In genomic region chr4:54161337-54161993, GRCm38 (mm10) we compare ENCODE assay signal across 22 mouse cellular contexts.
DNase-seq lines count a peak whose midpoint lies in the region; ATAC-seq and TF ChIP-seq lines count a peak whose summit lies in the region.
"Had no signal": no experiment of that assay in that cellular context is flagged by ENCODE, and none has a peak within 500 bp of the region (broad histone marks: within the 10 kb centered on the region; RNA-seq: fewer than 3 reads in every experiment).

No protein-coding gene starts in this region.

- DNase-seq in forebrain, embryonic 10.5 days (ENCODE audit: extremely low spot score, low spot score) = no peak
- peak; percentile 10 to 19 for DNase-seq in layer of hippocampus, adult 2 months (ENCODE audit: low spot score in 2 of 2)
- DNase-seq in layer of hippocampus, postnatal 25 days (ENCODE audit: extremely low spot score in 1 of 2, low spot score in 1 of 2) = no peak
- DNase-seq in right cerebral cortex, adult 2 months (ENCODE audit: low spot score in 2 of 2) = peak; percentile 3 to 4
- DNase-seq in right cerebral cortex, postnatal 36 days (ENCODE audit: low spot score in 2 of 2) = no peak
- DNase-seq in midbrain, postnatal 0 days (ENCODE audit: low spot score) = no peak
- no peak for DNase-seq in liver, postnatal 0 days
- DNase-seq: adrenal gland, adult 8-10 months; cerebellum, adult 9-11 months; gastrocnemius, postnatal 36 days; heart, postnatal 4 days; kidney, adult 2 months; kidney, postnatal 10 days; spleen, adult 18-20 months; thymus, adult 18-20 months; thymus, postnatal 4 days had no signal

- no peaks in the 10 kb centered on the region for H3K9me3 ChIP-seq in forebrain, embryonic 15.5 days
- no peaks in the 10 kb centered on the region for H3K9me3 ChIP-seq in forebrain, embryonic 10.5 days
- H3K9me3 ChIP-seq in midbrain, postnatal 0 days (ENCODE audit: low read length) = no peaks in the 10 kb centered on the region
- no peaks in the 10 kb centered on the region for H3K9me3 ChIP-seq in liver, postnatal 0 days (ENCODE audit: low read length)
- H3K9me3 ChIP-seq: heart, embryonic 15.5 days had no signal

- no peaks in the 10 kb centered on the region for H3K36me3 ChIP-seq in forebrain, embryonic 15.5 days
- no peaks in the 10 kb centered on the region for H3K36me3 ChIP-seq in forebrain, embryonic 10.5 days (replicated peaks)
- H3K36me3 ChIP-seq in midbrain, postnatal 0 days (ENCODE audit: insufficient read depth, low read length) = no peaks in the 10 kb centered on the region
- H3K36me3 ChIP-seq in liver, postnatal 0 days (replicated peaks; ENCODE audit: insufficient read depth, low read length) = no peaks in the 10 kb centered on the region
- H3K36me3 ChIP-seq: heart, embryonic 15.5 days had no signal

- H3K9ac ChIP-seq in forebrain, embryonic 15.5 days (replicated peaks) = no peak overlapping the region
- H3K9ac ChIP-seq in midbrain, postnatal 0 days (replicated peaks; ENCODE audit: low read length, poor library complexity, severe bottlenecking) = no peak overlapping the region
- no peak overlapping the region for H3K9ac ChIP-seq in liver, postnatal 0 days (replicated peaks)
- H3K9ac ChIP-seq: heart, embryonic 15.5 days; liver, embryonic 14.5 days had no signal

- TF ChIP-seq EP300 in liver, postnatal 0 days (IDR thresholded peaks at IDR 0.05; ENCODE audit: low read depth) = no peak

- H3K27ac ChIP-seq in forebrain, embryonic 15.5 days (replicated peaks) = peak overlapping the region; percentile 54
- no peak overlapping the region for H3K27ac ChIP-seq in forebrain, embryonic 10.5 days
- H3K27ac ChIP-seq in layer of hippocampus, adult 2 months = no peak overlapping the region
- 0 out of 2 replicates have a peak overlapping the region, but pooled peaks have one; percentile 12 for H3K27ac ChIP-seq in midbrain, postnatal 0 days (ENCODE audit: low read depth, low read length)
- no peak overlapping the region for H3K27ac ChIP-seq in liver, postnatal 0 days (ENCODE audit: low read depth)
- H3K27ac ChIP-seq: heart, embryonic 15.5 days; liver, embryonic 14.5 days; macrophage had no signal

- H3K4me2 ChIP-seq in forebrain, embryonic 15.5 days (replicated peaks) = no peak overlapping the region
- H3K4me2 ChIP-seq in midbrain, postnatal 0 days (ENCODE audit: low read depth, low read length, poor library complexity, severe bottlenecking) = no peak overlapping the region
- no peak overlapping the region for H3K4me2 ChIP-seq in liver, postnatal 0 days (ENCODE audit: low read depth, low read length)
- H3K4me2 ChIP-seq: heart, embryonic 15.5 days had no signal

- peak; percentile 60; the same call in 1 of the 2 replicates for ATAC-seq in forebrain, embryonic 15.5 days (replicated peaks)
- ATAC-seq in midbrain, postnatal 0 days (ENCODE audit: low FRiP score) = peak; percentile 81; the same call in 1 of the 2 replicates
- ATAC-seq in liver, postnatal 0 days = no peak
- ATAC-seq: CD4-positive, CD25-positive, alpha-beta regulatory T cell, adult 4 months; Patski had no signal

- H3K4me1 ChIP-seq in forebrain, embryonic 15.5 days = peaks cover 9% of the 10 kb centered on the region; the same call in 1 of the 2 replicates
- peaks cover 6% of the 10 kb centered on the region for H3K4me1 ChIP-seq in forebrain, embryonic 10.5 days
- no peaks in the 10 kb centered on the region for H3K4me1 ChIP-seq in midbrain, postnatal 0 days (ENCODE audit: insufficient read depth, low read length)
- no peaks in the 10 kb centered on the region for H3K4me1 ChIP-seq in liver, postnatal 0 days (ENCODE audit: insufficient read depth)
- H3K4me1 ChIP-seq: heart, embryonic 15.5 days had no signal

- TF ChIP-seq CTCF in layer of hippocampus, adult 2 months (conservative IDR thresholded peaks at IDR 0.05) = 0 out of 2 replicates have a peak, but pooled peaks have one; percentile 24
- peak; percentile 42; the same call in 1 of the 2 replicates for TF ChIP-seq CTCF in midbrain, postnatal 0 days (IDR thresholded peaks at IDR 0.05)
- no peak for TF ChIP-seq CTCF in liver, postnatal 0 days (IDR thresholded peaks at IDR 0.05; ENCODE audit: low read depth)

- no peaks in the 10 kb centered on the region for H3K27me3 ChIP-seq in forebrain, embryonic 15.5 days
- no peaks in the 10 kb centered on the region for H3K27me3 ChIP-seq in forebrain, embryonic 10.5 days (ENCODE audit: poor library complexity, severe bottlenecking)
- H3K27me3 ChIP-seq in midbrain, postnatal 0 days (ENCODE audit: insufficient read depth, low read length) = no peaks in the 10 kb centered on the region
- H3K27me3 ChIP-seq in liver, postnatal 0 days (ENCODE audit: insufficient read depth, low read length) = no peaks in the 10 kb centered on the region
- H3K27me3 ChIP-seq: heart, embryonic 15.5 days; Patski had no signal

- no peak overlapping the region for H3K4me3 ChIP-seq in forebrain, embryonic 15.5 days
- H3K4me3 ChIP-seq in forebrain, embryonic 10.5 days = no peak overlapping the region
- H3K4me3 ChIP-seq in layer of hippocampus, adult 2 months = no peak overlapping the region
- no peak overlapping the region for H3K4me3 ChIP-seq in midbrain, postnatal 0 days (ENCODE audit: low read depth, low read length)
- H3K4me3 ChIP-seq in liver, postnatal 0 days (ENCODE audit: low read depth, low read length) = no peak overlapping the region
- H3K4me3 ChIP-seq: heart, embryonic 15.5 days had no signal

- 58% methylated on average over 9 of the region's 9 CpGs for WGBS in forebrain, embryonic 15.5 days
- 91% methylated on average over 9 of the region's 9 CpGs for WGBS in forebrain, embryonic 10.5 days
- 70% methylated on average over 9 of the region's 9 CpGs for WGBS in midbrain, postnatal 0 days
- 82% methylated on average over 9 of the region's 9 CpGs for WGBS in liver, postnatal 0 days (ENCODE audit: insufficient replicate concordance)

Comparison
In these comparisons a context has a peak if more than half of its experiments do, and no peak if none do; other contexts are left out.
1. H3K27ac ChIP-seq: peak in forebrain, embryonic 15.5 days (single experiment) and midbrain, postnatal 0 days (single experiment); none in forebrain, embryonic 10.5 days (single experiment), layer of hippocampus, adult 2 months (single experiment) and liver, postnatal 0 days (single experiment).
2. DNase-seq: peak in layer of hippocampus, adult 2 months (2 of 2) and right cerebral cortex, adult 2 months (2 of 2); none in forebrain, embryonic 10.5 days (single experiment), layer of hippocampus, postnatal 25 days (0 of 2), right cerebral cortex, postnatal 36 days (0 of 2), midbrain, postnatal 0 days (single experiment) and liver, postnatal 0 days (single experiment).